Mouse (Mus musculus): ENCODE data around the gene Rab11fip2. TPM values are rescaled to one million over a fixed set of nuclear protein-coding genes. Genes with fewer than 3 reads are reported as not detected.

Gene Rab11fip2
- 10 to 100 TPM; 12.2 to 15.7 TPM for total RNA-seq (2021)
- long read RNA-seq, experiment 1 = 0 reads
- long read RNA-seq, experiment 2 = 0 reads

DNA sequence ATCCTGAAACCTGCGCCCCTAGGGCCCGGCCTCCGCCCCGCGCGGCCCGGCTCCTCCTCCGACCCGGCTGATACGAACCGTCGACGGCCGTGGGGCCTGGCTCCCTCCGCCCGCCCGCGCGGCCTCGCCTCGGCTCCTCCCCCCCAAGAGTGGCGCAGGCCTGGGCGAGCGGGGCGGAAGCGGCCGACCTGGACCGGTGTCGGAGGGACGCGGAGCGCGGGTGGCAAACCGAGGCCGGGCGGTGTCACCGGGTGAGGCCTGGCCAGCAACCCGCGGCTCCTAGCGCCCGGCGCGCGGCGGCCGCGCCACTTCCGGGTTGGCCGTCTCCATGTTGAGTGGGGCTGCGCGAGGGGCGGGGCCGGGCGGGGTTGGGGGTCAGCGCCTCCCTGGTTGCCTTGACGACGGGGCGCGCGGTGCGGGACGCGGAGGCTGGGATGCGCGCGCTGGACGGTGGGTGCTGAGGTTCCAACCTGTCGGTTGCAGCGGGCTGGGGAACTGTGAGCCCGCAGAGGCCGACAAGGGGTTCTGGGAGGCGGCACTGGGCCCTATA, at the start of gene Rab11fip2:
Rab11fip2 (minus strand) TSS at position 333 of the 550 bp plus-strand sequence.
- DNase-seq = peak; percentile 86

DNA sequence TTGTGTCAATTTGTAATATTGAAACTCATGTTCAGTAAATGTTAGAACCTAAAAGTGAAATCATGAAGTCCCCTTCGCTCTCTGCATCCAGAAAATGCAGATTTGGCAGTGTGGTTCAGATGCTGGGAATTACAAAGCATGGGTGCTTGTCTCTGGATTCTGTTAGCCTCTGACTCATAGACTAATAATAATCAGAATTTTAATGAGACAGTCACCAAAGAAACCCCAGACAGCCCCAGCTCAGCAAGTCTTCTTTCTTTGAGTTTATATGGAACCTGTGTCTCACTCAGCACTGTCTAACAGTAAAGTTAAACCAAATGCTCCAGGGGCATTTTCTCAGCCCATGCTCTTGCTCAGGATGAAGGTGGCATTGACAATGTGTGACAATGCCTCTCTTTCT, 38.1 kb upstream of the Rab11fip2 start:
- no peak for DNase-seq

DNA sequence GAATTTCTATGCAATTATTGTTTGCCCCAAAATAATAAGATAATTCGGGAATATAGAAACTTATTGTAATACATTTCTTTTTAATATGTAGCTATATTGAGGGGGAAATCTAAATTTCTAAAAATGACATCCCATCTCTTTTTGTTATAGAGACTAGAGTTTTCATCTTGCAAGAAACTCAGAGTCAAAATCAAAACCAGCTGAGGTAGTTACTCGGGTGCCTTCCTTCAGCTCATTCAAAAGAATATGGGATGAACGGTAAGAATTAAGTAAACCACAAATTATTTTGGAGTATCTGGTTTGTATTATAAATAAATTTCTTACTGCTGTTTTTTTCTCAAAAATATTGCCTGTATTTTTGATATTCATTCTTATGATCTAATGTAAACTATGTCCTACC, 11.5 kb upstream of the Rab11fip2 start:
- DNase-seq = no peak

DNA sequence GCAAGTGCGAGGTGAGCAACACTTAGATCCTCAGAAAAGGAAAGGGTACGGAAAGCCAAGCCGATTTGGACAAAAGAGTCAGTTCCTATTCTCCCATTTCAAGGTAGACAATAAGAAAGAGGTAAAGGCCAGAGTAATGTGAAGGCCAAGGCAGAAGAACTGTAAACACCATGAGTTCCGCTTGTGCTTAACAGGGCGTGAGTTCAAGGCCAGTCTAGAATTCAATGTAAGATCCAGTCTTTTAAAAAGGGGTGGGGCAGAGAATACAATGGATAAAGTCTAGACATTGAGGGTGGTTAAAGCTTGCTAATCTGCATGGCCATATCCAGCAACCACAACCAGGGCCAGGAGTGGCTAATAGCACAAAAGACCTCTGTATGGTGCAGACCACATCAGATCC, 6.3 kb upstream of the Rab11fip2 start:
- DNase-seq = no peak

DNA sequence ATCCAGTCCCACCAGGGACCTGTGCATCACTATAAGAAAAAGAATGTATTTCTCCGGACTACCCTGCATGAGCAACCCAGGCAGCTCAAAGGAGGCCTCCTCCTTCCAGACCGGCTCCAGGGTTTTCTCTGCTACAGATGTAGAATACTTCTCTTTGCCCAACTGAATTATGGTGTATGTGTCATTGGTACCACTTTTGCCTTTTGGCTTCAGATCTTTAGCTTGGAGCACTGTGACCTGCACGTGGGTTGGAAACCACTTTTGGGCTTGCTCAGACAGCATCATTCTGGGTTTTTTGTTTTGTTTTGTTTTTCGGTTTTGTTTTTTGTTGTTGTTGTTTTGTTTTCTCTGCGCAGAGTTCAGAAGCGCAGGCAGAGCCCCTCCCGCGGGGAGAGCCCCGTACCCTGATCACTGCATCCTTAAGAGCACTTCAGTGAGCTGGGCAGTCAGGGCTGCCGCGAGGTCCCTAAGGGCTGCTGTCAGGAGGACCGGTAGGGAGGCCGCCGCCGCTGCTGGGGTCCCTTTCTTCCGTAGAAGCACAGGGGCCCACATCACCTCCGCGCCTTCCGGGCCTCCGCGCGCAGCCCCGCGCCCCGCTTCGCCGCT, 635 bp downstream of the Rab11fip2 start:
- DNase-seq = no peak

DNA sequence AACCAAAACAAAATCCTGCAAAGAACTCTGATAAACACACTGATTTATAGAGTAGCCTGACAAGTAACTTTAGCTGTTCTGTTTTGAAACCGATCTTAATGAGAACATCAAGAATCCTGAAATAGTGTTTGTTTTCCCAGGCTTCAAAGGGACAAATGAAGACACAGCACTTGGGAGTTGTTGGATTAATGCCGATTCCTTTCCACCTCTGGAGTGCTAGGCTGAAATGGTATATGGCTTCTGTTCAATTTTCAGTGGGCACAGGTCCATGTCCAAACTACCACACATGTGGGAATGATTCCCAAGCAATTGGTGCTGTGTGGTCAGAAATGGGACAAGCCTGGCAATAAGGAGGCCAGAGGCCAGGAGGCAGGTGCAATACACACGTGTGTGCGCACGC, 3.7 kb downstream of the Rab11fip2 start:
- DNase-seq = peak; percentile 8

DNA sequence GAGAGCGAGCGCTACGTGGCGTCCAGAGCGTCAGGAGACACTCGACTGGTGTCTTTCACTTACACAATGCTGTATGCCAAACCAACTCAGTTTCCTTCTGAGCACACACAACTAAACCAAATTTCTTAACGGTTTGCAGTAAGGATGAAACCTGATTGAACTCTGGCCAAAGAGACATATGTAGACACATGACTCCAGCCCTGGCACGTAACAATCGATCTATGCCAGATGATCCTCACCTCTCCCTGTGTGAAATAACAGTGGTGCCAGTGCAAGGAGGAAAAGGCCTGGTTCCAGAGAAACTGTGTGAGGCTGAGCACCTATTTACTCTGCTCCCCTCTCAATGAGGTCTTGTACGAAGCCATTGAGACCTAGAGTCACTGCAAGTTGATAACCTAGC, 11.4 kb downstream of the Rab11fip2 start:
- no peak for DNase-seq

DNA sequence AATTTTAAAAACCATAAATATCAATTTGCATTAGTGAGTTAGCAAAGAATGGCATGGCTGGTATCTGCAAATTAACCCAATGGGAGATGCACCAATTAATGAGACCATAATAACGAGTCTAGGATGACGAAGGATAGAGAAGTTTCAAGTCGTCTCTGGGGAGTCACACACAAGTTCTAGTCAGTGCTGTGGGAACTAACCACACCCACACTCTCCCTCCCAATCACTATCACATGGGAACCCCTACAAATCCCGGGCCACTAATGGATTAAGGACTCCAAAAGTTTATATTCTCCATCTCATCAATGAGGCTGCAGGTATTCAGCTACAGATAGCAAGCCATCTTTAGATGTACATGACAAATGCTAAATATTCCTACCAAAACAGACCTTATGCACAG, 14.8 kb downstream of the Rab11fip2 start:
- DNase-seq = no peak

DNA sequence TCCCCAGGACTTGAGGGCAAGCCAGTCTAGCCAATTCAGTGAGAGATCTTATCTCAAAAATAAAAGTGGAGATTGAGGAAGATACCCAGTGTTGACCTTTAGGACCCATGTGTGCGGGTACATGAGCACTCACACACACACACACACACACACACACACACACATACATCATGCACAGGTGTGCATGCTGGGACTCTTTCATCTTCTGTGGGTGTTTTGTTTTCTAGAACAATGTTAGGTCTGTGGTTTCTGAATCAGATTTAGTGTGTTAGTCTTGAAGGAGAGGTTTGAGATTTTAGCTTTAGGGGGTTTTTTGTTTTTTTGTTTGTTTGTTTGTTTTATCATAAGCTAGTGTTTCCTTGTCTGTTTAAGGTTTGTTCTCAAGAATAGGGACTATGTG, 17.3 kb downstream of the Rab11fip2 start:
- DNase-seq = no peak

DNA sequence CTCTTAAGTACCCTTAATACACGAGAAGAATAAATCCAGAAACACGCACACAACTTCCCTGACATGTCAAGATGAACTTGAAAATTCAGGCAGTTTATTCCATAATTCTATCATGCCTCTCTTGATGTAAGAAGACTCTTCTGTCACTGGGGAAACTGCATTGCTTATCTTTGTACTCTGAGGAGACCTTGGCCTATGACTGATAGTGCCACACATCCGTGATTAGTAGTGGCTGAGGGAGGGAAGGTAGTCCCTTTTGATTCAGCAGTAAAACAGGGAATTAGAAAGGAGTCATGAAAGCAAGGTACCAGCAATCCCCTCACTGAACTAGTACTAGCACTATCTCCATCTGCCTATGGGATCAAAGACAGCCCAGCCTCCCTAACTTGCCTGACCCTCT, 22.6 kb downstream of the Rab11fip2 start:
- DNase-seq = no peak

DNA sequence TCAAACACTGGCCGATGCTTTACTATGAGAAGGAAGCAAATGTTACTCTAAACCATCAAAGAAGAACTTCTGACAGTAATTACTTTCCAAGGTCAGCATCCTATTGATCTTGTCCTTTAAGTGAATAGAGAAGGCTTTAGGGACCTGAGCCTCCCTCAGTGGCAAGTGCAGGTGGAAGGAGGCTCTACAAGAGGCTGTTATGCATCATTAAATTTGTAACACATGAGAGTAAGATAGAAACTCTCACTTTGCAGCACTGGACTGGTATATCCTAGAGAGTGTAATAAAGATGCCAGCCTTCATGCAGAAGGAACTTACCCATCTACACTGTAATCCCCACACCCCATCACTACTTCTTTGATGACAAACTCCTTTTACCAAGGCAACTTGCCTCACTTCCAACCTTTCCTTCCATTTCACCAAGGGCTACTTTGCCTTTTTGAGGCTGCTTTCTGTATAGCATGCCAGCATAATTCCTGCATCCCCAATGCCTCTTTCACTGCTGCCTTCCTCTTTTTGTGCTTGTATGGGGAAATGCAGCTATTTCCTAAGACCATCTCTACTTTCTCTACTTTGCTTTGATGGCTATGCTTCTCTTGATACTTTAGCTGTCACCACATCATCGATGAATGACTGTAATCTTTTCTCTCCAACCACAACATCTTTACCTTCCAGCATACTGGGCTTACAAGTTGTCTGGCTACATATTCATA, 25.4 kb downstream of the Rab11fip2 start:
- DNase-seq = no peak

DNA sequence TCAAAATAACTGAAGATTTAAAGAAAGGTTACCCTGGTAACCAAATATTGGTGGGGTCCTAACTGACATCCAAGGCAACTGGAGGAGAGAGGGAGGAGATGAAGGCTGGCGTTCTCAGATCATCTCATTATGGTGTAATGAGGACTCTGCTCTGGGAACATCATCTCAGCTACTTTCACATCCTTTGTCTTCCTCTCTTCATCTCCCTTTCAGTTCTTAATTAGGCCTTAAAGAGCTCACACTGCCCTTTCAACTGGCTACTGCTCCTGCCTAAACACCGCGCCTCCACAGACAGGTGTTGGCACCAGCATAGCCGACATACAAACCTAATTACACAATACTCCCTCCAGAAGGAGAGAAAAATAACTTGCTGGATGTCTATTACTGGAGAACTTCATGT, 31.9 kb downstream of the Rab11fip2 start:
- DNase-seq = no peak

DNA sequence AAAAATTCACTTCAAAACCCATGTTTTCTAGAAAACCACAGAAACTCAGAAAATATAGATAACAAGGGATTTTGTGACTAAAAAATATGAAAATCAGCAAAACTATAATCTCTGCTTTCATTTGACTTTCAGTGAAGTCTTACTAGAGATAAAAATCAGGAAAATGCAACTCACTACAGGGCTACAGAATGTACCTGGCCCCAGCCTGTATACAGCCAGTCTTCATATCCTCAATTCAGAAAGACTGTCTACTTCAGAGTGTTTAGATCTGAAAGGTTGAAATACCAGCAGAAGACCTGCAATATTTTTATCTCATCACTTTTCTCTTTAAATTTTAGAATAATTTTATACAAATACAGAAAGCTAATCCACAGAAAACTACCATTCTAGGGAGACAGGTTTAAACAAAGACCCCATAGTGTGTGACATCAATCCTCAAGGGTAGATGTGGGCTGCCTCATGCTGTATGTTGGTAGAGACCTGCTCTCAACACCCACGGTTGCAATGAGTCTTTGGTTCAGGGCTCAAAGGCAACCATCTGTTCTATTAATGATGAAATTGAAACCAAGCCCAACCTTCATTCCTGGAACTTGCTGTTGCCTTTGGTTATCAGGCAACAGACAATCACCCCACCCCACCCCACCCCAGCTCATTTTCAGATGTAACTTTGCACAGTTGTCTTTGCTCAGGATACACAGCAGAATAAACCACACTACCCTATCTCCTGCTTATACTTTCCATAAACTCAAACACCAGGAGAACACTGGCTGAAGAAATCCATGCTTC, 38.0 kb downstream of the Rab11fip2 start:
- no peak for DNase-seq

DNA sequence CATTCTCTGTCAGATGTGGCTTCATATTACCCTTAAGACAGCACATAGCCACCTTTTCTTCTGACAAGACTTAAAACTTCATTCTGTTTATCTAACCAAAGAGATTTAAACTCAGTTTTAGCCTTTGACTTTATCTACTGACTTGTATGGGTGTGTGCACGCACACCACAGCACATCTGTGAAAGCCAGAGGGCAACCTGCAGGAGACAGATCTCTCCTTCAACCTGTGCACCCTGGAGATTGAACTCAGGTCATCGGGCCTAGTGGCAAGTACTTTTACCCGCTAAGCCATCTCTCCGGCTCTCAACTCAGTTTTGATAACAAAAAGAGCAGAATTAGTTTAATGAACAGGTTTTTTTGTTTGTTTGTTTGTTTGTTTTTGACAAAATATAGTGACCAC, 43.5 kb downstream of the Rab11fip2 start:
- no peak for DNase-seq

DNA sequence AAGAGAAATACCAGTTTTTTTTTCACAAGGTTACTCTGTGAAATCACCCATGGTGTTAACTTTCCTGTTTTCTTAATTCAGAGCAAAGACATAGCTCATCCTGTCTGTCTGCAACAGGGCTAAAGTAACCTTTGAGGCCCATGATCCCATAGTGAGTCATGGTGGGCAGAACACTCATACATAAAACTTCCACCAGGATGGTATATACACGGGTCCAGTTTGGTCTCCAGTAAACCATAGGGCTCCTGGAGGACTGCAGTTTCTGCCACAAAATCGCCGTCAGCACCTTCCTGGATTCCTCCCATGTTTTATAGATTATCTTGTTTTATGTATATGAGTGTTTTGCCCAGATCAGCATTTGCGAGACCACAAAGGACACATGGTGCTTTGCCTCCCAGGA, 45.2 kb downstream of the Rab11fip2 start:
- no peak for DNase-seq

DNA sequence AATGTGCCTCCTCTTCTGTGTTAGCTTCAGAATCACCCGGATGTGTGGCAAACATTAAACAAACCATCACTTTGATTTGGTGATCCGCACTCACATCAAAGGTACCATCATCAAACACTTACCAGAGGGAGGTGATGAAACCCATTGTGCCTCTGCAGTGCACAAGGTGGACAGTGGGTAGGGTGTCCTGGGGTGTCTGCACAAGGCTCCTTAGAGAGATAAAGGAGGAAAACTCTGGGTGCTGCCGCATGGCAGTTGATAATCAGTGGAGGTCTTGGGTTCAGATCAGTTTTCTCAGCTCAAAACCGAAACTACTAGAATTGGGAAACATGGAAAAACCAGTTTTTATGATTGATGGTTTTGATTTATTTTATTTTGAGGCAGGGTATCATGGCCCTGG, 54.1 kb downstream of the Rab11fip2 start:
- no peak for DNase-seq

DNA sequence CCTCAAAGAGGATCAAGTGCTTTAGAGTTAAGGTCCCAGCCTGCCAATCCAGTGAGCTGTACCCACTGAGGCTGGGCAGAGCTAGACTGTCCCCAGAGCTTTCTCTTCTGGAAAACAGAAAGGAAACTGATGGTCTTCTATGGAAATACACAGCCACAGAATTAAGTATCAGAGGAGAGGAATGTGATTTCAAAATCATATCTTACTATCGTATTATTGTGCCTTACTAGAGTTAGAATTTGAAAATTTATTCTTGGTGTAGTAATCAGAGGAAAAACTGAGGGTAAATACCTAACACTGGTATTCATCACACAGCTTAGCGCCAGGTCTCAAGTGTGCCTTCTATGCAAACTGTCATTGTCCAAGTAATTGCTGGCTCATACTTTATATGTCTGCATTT, 54.6 kb downstream of the Rab11fip2 start:
- no peak for DNase-seq

DNA sequence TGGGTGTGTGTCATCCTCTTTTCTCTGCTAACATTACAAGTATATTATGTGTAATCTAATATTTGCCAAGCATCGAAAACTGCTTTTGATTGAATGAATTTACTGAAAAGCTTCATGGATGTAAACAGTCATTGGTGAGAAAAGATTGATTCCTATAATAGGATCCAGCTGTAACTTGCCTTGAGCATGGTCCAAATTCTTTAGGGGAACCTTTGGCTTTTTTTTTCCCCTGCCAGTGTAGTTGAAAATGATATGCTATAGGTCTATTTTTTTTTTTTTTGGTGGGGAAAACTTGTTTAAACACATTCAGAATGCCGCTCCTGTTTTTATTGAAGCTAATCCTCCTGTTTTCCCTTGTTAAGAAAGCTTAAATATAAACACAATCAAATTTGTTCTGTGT, 55.6 kb downstream of the Rab11fip2 start:
- no peak for DNase-seq

DNA sequence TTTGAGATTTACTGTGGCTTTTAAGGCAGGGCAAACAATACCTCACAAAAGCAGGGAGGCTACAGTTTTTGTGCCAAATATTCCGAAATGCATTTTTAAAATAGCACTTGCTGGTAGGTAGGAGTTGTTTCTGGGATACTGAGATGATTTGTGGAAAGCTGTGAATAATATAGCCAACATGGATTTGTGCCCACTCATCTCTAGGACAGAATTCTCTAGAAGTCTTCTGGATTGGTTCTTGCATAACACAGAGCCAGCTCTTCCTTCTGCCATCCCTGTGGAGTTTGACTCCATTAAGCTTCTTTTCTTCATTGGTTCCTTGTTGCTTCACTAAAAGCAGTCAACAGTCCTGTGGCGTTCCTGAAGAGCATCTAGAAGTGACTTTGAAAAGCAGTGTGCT, 58.2 kb downstream of the Rab11fip2 start:
- DNase-seq = no peak

DNA sequence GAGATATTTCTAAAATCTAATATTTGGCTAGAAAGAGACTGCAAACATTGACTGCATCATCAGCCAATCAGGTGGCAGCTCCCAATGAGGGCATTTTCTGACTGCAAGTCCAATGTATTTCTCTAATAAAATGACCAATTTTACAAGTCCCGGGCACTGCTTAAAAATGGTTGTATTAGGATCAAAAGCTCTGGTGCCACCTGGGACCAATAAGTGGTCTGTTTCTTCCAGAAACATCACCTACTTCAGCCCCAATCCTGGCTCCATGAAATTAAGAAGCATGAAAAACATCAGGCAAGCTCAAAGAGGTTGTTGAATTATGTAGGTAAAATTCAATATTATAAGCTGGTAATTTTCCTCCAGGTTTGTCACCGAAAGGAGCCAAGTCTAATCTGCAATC, 66.2 kb downstream of the Rab11fip2 start:
- no peak for DNase-seq

DNA sequence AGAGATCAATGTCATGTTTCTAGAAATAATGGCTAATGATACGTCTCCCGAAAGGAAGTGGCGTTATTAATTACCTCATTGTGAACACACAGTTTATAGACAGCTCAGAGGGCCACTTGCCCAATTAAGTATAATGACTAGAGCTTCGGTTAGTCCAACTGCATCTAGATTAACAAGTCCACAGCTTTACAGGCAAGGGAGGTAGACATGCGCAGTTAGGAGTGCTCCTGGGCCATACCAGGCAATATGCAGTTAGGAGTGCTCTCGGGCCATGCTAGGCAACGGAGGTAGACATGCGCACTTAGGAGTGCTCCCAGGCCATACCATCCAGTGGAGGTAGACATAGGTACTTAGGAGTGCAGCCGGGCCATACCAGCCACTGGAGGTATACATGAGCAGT, 76.8 kb downstream of the Rab11fip2 start:
- DNase-seq = no peak

DNA sequence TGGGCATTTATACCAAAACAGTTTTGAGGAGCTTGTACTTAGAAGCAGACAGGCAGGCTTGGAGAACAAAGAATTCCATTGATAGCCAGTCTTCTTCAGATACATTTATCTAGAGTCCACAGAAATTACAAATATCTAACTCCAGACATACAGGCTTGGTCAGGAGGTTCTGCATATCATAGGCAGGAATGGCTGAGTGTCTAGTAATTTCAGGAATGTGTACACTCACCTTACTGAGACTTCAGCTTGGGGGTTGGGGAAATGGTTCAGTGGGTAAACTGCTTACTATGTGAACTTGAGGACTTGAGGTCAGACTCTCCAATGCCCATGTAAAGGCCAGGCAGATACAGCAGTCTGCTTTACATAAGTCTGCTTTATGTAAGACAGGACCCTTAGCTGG, 81.0 kb downstream of the Rab11fip2 start:
- no peak for DNase-seq

DNA sequence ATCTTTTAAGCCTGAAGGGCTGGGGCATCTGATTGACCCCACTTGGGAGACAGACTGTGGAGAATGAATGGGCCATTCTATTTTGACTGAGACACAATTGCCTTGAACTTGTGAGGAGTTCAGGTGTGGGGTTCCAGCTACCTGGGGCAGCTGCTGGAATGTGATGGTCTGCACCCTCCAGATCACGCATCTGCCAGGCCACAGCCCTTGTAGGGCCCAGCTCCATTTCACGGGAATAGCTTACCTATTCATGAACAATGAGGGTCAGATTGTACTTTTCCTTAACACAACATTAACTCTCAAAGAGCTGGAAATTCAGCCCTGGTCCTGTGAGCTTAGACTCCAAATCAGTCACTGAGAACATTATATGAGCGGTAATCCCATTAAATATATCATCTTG, 82.7 kb downstream of the Rab11fip2 start:
- DNase-seq = no peak

Measured in gastrocnemius, postnatal 10 days (tissue).